Mouse (Mus musculus): Measurements from ENCODE around the gene Dock8. TPM values are rescaled to one million over a fixed set of nuclear protein-coding genes. Genes with fewer than 3 reads are reported as not detected.

Dock8 gene
- polyA plus RNA-seq, 1 experiment from 2014 or later: 2.2 TPM

DNA sequence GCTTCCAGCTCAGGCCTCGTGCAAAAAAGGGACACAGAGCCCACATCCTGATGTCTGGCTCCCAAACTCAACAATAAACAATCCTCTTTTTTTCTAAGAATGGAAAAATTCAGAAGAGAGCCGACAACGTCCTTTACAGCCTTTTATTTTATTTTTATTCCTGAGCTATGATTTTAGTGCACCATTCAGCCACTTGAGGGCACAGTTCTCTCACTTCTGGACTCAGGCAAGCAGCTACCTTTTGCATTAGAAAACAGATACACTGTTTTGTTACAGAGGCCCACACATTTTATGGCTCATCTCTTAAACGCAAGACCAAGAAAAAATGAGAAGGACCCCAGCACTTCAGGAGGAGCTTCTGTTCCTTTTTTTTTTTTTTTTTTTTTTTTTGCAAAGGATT lies 108.1 kb downstream of the Dock8 start:
- 47% methylated on average over 4 of the region's 4 CpGs for WGBS
- no peak overlapping the region for H3K4me2 ChIP-seq
- ATAC-seq (ENCODE audit: low FRiP score): no peak

DNA sequence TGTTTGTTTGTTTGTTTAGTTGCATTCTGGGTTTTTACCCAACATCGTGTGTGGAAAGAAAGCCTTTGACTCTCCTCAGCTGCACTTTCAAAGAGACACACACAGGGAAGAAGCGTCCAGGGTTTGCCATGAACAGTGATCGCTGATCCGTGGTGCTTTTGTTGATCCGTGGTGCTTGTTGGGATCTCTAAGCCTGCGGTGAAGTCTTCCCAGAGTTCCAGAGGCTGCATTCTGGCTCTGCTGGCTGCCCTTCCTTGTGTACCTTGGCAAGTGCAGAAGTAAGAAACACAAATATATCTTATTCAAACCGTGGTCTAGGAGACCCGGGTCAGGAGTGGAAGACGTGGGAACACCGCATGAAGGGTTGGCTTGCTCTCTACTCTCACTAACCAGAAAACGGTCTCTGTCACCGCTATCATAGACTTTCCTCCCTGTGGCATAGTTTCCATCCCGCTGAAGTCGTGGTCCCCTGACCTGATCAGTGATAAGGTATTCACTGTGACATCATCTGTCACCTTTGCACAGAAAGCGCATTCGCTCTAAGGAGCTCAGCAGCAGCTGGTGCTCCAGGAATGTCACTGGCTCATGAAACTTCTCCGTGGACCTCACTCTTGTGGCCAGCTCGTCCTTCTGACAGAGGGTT lies 112.4 kb downstream of the Dock8 start:
- Histone ChIP-seq H3K9ac (no peak overlapping the region), H3K4me1 (replicated peaks) (no peaks in the 10 kb centered on the region), H3K27ac (no peak overlapping the region), H3K4me3 (no peak overlapping the region), H3K27me3 (no peaks in the 10 kb centered on the region; the same call in 1 of the 2 replicates), H3K4me2 (no peak overlapping the region), H3K36me3 (no peaks in the 10 kb centered on the region), H3K9me3 (no peaks in the 10 kb centered on the region)
- 63% methylated on average over 18 of the region's 18 CpGs for WGBS
- ATAC-seq (ENCODE audit: low FRiP score): no peak

More for the DNA sequence above, 108.1 kb downstream of the Dock8 start:
- Histone ChIP-seq H3K4me3 (no peak overlapping the region), H3K36me3 (no peaks in the 10 kb centered on the region), H3K27me3 (no peaks in the 10 kb centered on the region; the same call in 1 of the 2 replicates), H3K27ac (no peak overlapping the region), H3K9ac (no peak overlapping the region), H3K4me1 (replicated peaks) (0 out of 2 replicates have a peak, but pooled peaks cover 3% of the 10 kb centered on the region), H3K9me3 (no peaks in the 10 kb centered on the region)

DNA sequence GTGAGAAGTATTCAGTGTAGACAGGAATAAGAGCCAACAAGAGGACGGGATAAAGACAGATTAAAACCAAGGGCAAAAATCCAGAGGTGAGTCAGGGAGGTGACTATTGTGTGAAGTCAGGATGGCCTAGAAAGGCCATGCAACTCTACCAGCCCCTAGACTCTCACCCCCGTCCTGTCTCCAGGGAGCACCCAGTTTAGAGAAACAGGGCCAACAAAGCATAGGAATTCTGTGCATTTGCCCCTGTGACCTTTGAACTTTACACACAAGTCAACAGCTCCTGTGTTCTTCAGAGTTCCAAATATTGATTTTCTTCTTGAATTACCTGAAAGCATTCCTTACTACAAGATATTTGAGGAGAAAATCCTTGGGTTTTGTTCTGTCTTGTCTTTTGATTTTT lies 117.6 kb downstream of the Dock8 start:
- no peak overlapping the region for H3K27ac ChIP-seq
- 0 out of 2 replicates have a peak, but pooled peaks cover 2% of the 10 kb centered on the region for H3K27me3 ChIP-seq
- no peaks in the 10 kb centered on the region for H3K4me1 ChIP-seq (replicated peaks)
- 54% methylated on average over 2 of the region's 2 CpGs for WGBS
- H3K9ac ChIP-seq: no peak overlapping the region
- ATAC-seq (ENCODE audit: low FRiP score): no peak
- H3K4me3 ChIP-seq: no peak overlapping the region
- H3K36me3 ChIP-seq: no peaks in the 10 kb centered on the region
- H3K4me2 ChIP-seq: no peak overlapping the region
- H3K9me3 ChIP-seq: no peaks in the 10 kb centered on the region

DNA sequence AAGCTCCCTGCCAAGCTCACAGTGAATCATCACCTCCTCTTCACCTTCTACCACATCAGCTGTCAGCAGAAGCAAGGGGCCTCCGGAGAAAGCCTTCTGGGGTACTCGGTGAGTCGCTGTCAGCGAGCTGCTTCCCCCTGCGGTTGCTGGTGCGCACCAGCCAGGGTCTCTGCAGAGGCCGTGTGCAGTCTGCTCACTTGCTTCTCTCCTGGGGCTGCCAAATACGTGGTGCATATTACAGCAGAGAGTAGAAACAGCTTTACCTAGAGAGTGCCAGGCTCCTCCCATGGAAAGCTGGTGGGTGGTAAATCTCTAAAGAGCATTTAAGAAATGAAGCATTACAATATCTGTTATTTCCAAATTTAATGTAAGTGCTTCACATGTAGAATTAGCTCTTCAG lies 123.1 kb downstream of the Dock8 start:
- Histone ChIP-seq H3K4me2 (no peak overlapping the region), H3K27me3 (0 out of 2 replicates have a peak, but pooled peaks cover 2% of the 10 kb centered on the region), H3K4me1 (replicated peaks) (peaks cover 2% of the 10 kb centered on the region; the same call in 1 of the 2 replicates), H3K9ac (no peak overlapping the region), H3K4me3 (no peak overlapping the region), H3K9me3 (no peaks in the 10 kb centered on the region), H3K27ac (no peak overlapping the region), H3K36me3 (no peaks in the 10 kb centered on the region)
- WGBS: 68% methylated on average over 8 of the region's 8 CpGs
- ATAC-seq (ENCODE audit: low FRiP score): no peak

DNA sequence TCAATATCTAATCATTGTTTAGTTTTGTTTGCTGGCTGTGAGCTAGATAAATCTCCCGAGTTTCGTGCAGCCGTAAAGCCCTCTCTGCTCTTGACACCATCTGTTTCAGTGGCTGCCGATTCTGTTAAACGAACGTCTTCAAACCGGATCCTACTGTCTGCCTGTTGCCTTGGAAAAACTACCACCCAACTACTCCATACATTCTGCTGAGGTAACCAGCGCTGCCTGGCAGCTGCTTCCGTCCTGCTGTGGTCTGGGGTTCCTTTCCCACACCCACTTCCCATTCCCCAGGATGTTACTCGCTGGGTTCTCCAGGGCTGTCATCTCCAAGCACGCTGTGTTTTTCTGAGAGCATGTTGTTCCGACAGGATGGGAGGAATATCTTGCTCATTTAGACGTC lies 123.7 kb downstream of the Dock8 start:
- H3K27me3 ChIP-seq: 0 out of 2 replicates have a peak, but pooled peaks cover 2% of the 10 kb centered on the region
- H3K4me2 ChIP-seq: no peak overlapping the region
- no peaks in the 10 kb centered on the region for H3K9me3 ChIP-seq
- H3K4me3 ChIP-seq: no peak overlapping the region
- H3K4me1 ChIP-seq (replicated peaks): peaks cover 2% of the 10 kb centered on the region; the same call in 1 of the 2 replicates
- no peak for ATAC-seq (ENCODE audit: low FRiP score)
- 65% methylated on average over 13 of the region's 13 CpGs for WGBS
- H3K27ac ChIP-seq: no peak overlapping the region
- H3K36me3 ChIP-seq: no peaks in the 10 kb centered on the region
- no peak overlapping the region for H3K9ac ChIP-seq

DNA sequence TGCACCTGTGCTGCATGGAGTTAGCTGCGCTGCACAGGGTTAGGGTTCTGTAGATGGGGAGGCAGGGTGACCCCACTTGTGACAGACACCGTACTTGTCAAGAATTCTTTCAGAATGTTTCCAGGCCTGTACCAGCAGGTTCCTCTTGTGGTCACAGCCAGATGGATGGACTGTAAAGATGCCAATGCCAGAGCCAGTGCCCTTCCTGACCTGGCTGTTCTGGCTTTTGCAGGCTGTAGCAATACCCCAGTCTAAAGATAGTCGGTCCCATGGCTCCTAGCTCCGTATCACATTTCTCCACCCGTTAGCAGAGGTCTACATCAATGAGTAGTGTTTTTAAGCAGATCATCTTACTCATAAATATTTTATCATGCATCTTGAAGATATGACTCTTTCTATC lies 124.1 kb downstream of the Dock8 start:
- Histone ChIP-seq H3K4me3 (no peak overlapping the region), H3K4me1 (replicated peaks) (peaks cover 2% of the 10 kb centered on the region; the same call in 1 of the 2 replicates), H3K36me3 (no peaks in the 10 kb centered on the region), H3K9me3 (no peaks in the 10 kb centered on the region), H3K27me3 (0 out of 2 replicates have a peak, but pooled peaks cover 2% of the 10 kb centered on the region), H3K9ac (no peak overlapping the region), H3K4me2 (no peak overlapping the region), H3K27ac (no peak overlapping the region)
- WGBS: 93% methylated on average over 5 of the region's 5 CpGs
- no peak for ATAC-seq (ENCODE audit: low FRiP score)

DNA sequence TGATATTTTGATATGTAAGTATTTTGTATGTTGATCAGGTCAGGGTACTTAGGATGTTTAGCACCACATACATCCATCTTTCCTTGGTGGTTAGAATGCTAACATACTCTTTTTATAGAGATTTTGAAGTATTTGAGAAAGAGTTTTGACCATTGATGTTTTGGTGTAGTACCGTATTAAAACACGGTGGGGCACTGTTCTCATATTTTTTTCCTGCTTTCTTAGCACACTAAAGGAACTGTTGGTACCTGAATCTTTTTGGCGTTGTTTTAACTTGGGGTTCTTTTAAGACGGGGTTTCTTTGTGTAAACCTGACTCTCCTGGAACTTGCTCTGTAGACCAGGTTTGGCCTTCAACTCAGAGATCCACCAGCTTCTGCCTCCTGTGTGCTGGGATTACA lies 133.0 kb downstream of the Dock8 start:
- H3K4me3 ChIP-seq: no peak overlapping the region
- no peak overlapping the region for H3K4me2 ChIP-seq
- no peaks in the 10 kb centered on the region for H3K4me1 ChIP-seq (replicated peaks)
- no peaks in the 10 kb centered on the region for H3K9me3 ChIP-seq
- no peaks in the 10 kb centered on the region for H3K27me3 ChIP-seq
- WGBS: 16% methylated on average over 4 of the region's 4 CpGs
- no peaks in the 10 kb centered on the region for H3K36me3 ChIP-seq
- H3K9ac ChIP-seq: no peak overlapping the region
- ATAC-seq (ENCODE audit: low FRiP score): no peak
- no peak overlapping the region for H3K27ac ChIP-seq

DNA sequence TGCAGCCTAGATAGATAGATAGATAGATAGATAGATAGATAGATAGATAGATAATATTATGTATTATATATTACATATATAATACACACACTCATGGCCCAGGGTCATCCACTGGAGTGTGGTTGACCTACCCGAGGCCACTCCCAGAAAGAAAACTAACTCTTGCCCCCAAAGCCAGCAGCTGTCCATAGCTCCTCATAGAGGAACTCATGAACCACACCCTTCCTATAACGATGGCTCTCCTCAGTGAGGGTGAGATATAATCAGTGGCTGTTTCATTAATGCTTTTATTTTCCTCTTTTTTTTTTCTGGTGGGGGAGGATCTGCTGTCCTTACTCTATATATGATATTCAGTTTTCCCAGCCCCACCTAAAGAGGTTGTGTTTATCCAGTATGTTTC lies 134.6 kb downstream of the Dock8 start:
- Histone ChIP-seq H3K27me3 (no peaks in the 10 kb centered on the region), H3K9me3 (no peaks in the 10 kb centered on the region), H3K4me2 (no peak overlapping the region), H3K36me3 (no peaks in the 10 kb centered on the region), H3K4me1 (replicated peaks) (no peaks in the 10 kb centered on the region), H3K9ac (no peak overlapping the region), H3K27ac (no peak overlapping the region), H3K4me3 (no peak overlapping the region)
- ATAC-seq (ENCODE audit: low FRiP score): no peak
- WGBS: 84% methylated on average over 2 of the region's 2 CpGs

DNA sequence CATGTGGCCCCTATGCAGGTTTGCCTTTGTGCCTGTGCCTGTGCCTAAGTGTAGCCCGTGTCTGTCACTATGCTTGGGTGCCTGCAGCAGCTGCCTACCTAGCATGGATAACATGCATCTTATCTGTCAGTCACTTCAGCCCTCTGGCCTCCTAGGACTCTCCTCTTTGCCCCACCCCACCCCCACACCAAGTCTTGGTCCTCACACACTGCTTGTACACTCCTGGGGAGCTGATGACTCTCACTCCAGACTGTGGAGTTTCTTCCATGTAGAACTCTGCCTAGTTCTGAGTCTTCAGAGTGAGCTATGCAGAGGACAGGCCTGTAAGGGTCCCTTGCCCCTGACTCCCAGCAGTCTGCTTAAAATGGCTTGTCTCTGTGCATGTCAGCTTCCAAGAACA lies 136.8 kb downstream of the Dock8 start:
- WGBS: 79% methylated on average over 1 of the region's 1 CpGs
- Histone ChIP-seq H3K9ac (no peak overlapping the region), H3K27me3 (no peaks in the 10 kb centered on the region), H3K4me3 (no peak overlapping the region), H3K9me3 (no peaks in the 10 kb centered on the region), H3K27ac (no peak overlapping the region), H3K4me2 (no peak overlapping the region), H3K4me1 (replicated peaks) (no peaks in the 10 kb centered on the region), H3K36me3 (no peaks in the 10 kb centered on the region)
- ATAC-seq (ENCODE audit: low FRiP score): no peak

DNA sequence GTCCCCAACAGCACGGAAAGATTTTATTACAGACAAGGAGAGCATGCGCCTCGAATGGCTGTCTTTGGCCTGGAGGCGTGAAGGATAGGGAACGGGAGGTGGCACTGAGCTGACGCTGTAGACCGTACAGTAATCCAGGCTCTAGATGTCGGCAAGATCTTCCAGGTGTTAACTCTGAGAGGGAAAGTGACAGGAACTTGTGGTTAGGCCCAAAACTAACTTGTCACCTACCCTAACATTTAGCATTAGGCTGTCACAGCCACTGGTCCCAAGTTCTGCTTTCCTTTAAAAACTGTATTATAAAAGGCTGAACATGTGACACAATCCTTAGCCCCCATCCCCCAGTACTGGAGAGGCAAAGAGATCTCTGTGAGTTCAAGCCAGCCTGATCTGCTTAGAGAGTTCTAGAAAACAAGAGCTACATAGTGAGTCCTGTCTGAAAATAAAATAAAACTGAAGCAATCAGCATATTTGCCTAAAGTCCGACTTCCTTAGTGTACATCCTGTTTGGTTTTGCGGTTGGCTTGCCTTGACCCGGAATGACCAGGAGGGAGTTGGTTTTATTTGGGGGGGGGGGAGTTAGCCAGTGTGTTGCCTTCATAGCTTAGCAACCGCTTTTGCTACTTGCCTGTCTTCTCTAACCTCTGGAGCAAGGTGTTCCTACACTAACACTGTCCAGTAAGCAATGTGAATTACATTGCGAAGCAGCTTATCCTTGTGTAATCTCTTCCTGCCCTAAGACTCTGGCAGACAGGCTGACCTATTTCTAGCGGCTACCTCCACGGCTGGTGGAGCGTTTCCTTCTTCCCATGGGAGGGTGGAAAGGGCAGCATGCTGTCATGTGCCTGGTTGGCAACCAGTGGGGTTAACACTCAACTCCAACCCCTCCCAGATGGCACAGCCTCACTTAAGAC lies 138.8 kb downstream of the Dock8 start:
- Histone ChIP-seq H3K27me3 (no peaks in the 10 kb centered on the region), H3K4me1 (replicated peaks) (no peaks in the 10 kb centered on the region)
- 87% methylated on average over 16 of the region's 16 CpGs for whole genome bisulfite sequencing

DNA sequence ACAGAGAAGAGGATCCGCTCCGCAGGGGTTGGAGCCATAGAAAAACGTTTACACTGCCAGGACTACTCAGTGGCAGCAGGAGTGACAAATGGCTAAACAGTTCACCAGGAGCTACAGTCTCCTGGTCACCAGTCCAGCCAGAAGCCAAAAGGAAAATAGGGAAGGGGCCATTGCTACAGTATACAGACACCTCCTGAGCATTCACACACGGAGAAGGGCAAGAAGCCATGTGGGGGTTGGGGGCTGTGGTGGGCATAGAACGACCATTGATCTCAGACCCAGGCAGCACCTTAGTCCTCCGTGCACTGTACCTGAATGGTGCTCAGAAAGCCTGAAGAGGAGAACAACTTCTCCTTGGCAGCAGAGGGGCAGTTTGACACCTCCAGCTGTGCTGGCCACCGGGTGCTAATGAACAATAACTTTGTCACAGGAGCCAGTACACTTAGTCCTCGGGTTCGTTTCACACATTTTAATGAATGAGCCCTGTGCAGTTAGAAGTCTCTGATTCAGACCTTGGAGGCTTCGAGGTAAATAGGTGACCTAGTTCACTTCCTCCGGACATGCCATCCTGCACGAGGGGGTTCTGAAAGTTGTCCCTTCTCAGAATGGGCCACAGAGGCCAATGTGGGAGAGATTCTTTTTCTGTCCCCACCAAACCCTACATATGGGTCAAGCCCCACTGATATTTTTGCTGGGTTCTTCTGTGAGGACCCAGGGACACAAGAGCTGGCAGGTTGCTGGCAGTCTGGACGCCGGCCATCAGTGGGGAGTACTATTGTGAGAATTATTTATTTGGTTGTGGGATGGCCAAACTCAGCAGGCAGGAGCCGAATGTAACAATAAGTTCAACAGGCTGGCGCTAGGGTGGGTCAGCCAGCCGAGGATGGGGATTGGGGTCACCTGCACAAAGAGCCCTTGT lies 145.0 kb downstream of the Dock8 start:
- H3K9ac ChIP-seq: no peak overlapping the region
- H3K36me3 ChIP-seq: no peaks in the 10 kb centered on the region
- no peaks in the 10 kb centered on the region for H3K9me3 ChIP-seq
- H3K4me1 ChIP-seq (replicated peaks): peaks cover 14% of the 10 kb centered on the region
- no peak overlapping the region for H3K27ac ChIP-seq
- no peak for ATAC-seq (ENCODE audit: low FRiP score)
- H3K27me3 ChIP-seq: no peaks in the 10 kb centered on the region
- no peak overlapping the region for H3K4me3 ChIP-seq
- H3K4me2 ChIP-seq: no peak overlapping the region
- 39% methylated on average over 17 of the region's 17 CpGs for WGBS

More for the DNA sequence above, 138.8 kb downstream of the Dock8 start:
- H3K36me3 ChIP-seq: no peaks in the 10 kb centered on the region
- no peaks in the 10 kb centered on the region for H3K9me3 ChIP-seq
- H3K27ac ChIP-seq: no peak overlapping the region
- H3K4me2 ChIP-seq: no peak overlapping the region
- no peak for ATAC-seq (ENCODE audit: low FRiP score)
- no peak overlapping the region for H3K4me3 ChIP-seq
- no peak overlapping the region for H3K9ac ChIP-seq

DNA sequence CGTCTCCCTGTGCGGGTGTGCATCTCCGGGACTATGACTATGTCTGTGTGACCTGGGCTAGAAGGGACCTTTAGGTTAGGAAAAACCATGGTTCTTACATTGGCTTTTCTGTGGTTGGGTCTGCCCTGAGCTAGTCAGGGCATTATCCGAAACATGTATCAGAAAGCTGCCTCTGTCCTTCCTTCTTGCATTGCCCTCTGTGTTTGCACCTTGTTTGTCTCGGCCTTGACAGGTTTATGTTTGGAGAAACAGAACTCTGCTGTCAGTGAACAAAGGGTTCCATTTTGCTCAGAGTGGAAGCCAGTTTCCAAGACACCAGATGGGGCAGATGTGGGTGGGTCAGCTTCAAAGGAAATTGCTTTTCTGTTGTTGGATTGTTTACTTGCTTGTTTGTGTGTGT lies 145.8 kb downstream of the Dock8 start:
- Histone ChIP-seq H3K9ac (no peak overlapping the region), H3K4me1 (replicated peaks) (peaks cover 18% of the 10 kb centered on the region), H3K9me3 (no peaks in the 10 kb centered on the region), H3K4me3 (no peak overlapping the region), H3K27me3 (no peaks in the 10 kb centered on the region), H3K27ac (no peak overlapping the region), H3K4me2 (no peak overlapping the region), H3K36me3 (no peaks in the 10 kb centered on the region)
- ATAC-seq (ENCODE audit: low FRiP score): no peak
- 58% methylated on average over 5 of the region's 5 CpGs for WGBS
